Mouse (Mus musculus): ENCODE results near the gene Pop7. TPM values are rescaled to one million over a fixed set of nuclear protein-coding genes. Genes with fewer than 3 reads are reported as not detected.

Gene Pop7
- polyA plus RNA-seq, 1 experiment from 2014 or later, result 87.0 TPM

DNA sequence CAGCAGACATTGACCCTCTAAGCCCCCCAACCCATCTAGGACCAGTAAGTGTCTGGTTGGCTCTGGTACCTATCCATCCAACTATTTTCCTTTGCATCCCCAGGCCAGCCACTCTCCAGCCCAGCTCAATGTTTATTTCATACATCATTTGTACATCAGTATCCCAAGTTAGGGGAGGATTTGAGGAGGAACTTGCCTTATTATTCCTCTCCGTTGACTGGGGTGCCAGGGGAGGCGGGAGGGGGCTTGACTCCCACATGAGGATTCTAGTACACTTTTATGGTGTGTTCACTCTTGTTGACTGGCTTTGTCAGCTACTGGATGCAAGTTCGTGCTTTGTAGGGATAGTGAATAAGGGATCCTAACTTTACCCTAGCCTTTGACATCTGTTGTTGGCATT lies 9.4 kb upstream of the Pop7 start:
- whole genome bisulfite sequencing, result 57% methylated on average over 3 of the region's 3 CpGs
- H3K4me1 ChIP-seq (ENCODE audit: control insufficient read depth, insufficient read depth, low read depth, low read length), result peaks cover 38% of the 10 kb centered on the region
- H3K9ac ChIP-seq (ENCODE audit: low read depth, low read length), result peak overlapping the region; percentile 96
- H3K4me2 ChIP-seq (ENCODE audit: low read length), result peak overlapping the region; percentile 94
- H3K27me3 ChIP-seq (replicated peaks; ENCODE audit: control insufficient read depth, insufficient read depth, low read length), result no peaks in the 10 kb centered on the region
- H3K27ac ChIP-seq (ENCODE audit: low read depth, low read length), result peak overlapping the region; percentile 93
- no peak for ATAC-seq
- H3K36me3 ChIP-seq (ENCODE audit: control insufficient read depth, insufficient read depth, low read length), result no peaks in the 10 kb centered on the region
- no peaks in the 10 kb centered on the region for H3K9me3 ChIP-seq (ENCODE audit: control insufficient read depth, low read length)
- peak overlapping the region; percentile 87 for H3K4me3 ChIP-seq (ENCODE audit: low read length)

DNA sequence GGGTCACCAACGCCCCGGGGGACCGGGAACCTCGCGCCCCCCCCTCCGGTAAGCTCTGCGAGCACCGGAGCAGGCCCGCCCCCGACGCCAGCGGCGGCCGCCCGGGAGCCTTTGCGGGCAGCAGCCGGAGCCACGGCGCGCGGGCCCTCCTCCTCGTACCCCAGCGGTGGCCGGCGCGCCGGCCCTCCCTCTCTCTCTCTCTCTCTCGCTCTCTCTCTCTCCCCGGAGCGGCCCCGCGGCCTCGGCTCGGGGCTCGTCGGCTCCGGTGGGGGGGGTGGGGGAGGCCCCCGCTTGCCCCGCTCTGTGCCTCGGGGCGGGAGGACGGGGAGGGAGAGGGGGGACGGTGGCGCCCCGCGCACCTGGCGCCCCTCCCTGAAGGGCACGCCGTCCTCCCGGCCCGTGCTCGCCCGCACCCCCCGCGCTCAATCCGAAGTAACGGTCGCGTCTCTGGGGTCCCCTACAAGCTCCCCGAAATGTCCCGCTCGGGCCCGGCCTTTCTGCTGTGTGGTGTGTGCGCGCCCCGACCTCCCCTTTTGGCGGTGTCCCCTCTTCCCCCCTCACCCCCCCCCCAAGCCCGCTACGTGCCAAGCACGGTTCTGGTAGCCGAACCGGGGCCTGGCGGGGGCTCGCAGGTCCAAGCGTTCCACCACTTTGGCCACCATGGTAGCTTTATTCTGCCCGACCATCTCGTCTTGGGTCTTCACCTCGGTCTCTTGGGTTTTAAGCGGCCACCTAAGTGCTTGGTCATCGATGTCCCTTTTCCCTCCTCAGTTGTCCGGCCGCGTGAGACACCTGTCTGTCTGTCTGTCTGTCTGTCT lies 8.5 kb upstream of the Pop7 start:
- 1% methylated on average over 28 of the region's 83 CpGs for WGBS
- no peaks in the 10 kb centered on the region for H3K36me3 ChIP-seq (ENCODE audit: control insufficient read depth, insufficient read depth, low read length)

DNA sequence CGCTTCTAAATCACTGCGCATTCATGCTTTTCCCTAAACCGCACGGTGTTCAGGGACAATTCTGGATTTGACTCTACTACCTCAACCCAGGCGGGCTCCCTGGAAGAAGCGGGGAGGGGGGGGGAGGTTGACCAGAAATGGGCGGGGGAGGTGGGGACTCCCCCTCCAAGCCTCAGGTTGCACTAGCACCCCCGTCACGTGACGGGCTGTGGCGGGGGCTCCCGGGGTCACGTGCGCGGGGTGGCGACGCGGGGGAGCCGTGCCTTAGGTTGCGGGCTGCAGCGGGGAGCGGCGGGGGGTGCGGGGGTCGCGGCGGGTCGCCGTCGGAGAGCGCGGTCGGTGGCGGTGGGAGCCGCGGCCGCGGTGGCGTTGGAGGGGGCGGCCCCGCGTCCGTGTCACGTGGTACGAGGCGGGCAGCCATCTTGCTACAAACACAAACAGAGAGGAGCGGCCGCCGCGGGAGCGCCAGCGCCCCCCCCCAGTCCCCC lies 7.7 kb upstream of the Pop7 start:
- H3K4me2 ChIP-seq (ENCODE audit: low read length), result peak overlapping the region; percentile 58
- H3K9ac ChIP-seq (ENCODE audit: low read depth, low read length), result peak overlapping the region; percentile 96
- ATAC-seq, result peak; percentile 76
- peaks cover 38% of the 10 kb centered on the region for H3K4me1 ChIP-seq (ENCODE audit: control insufficient read depth, insufficient read depth, low read depth, low read length)
- no peaks in the 10 kb centered on the region for H3K27me3 ChIP-seq (replicated peaks; ENCODE audit: control insufficient read depth, insufficient read depth, low read length)
- no peaks in the 10 kb centered on the region for H3K36me3 ChIP-seq (ENCODE audit: control insufficient read depth, insufficient read depth, low read length)
- WGBS, result 1% methylated on average over 36 of the region's 52 CpGs
- peak overlapping the region; percentile 87 for H3K4me3 ChIP-seq (ENCODE audit: low read length)
- H3K27ac ChIP-seq (ENCODE audit: low read depth, low read length), result peak overlapping the region; percentile 93
- H3K9me3 ChIP-seq (ENCODE audit: control insufficient read depth, low read length), result no peaks in the 10 kb centered on the region

More for the DNA sequence above, 8.5 kb upstream of the Pop7 start:
- peak; percentile 28; the same call in 1 of the 2 replicates for ATAC-seq
- H3K4me1 ChIP-seq (ENCODE audit: control insufficient read depth, insufficient read depth, low read depth, low read length), result peaks cover 38% of the 10 kb centered on the region
- H3K4me2 ChIP-seq (ENCODE audit: low read length), result peak overlapping the region; percentile 94
- peak overlapping the region; percentile 96 for H3K9ac ChIP-seq (ENCODE audit: low read depth, low read length)
- H3K27me3 ChIP-seq (replicated peaks; ENCODE audit: control insufficient read depth, insufficient read depth, low read length), result no peaks in the 10 kb centered on the region
- no peaks in the 10 kb centered on the region for H3K9me3 ChIP-seq (ENCODE audit: control insufficient read depth, low read length)
- H3K4me3 ChIP-seq (ENCODE audit: low read length), result peak overlapping the region; percentile 87
- peak overlapping the region; percentile 93 for H3K27ac ChIP-seq (ENCODE audit: low read depth, low read length)

DNA sequence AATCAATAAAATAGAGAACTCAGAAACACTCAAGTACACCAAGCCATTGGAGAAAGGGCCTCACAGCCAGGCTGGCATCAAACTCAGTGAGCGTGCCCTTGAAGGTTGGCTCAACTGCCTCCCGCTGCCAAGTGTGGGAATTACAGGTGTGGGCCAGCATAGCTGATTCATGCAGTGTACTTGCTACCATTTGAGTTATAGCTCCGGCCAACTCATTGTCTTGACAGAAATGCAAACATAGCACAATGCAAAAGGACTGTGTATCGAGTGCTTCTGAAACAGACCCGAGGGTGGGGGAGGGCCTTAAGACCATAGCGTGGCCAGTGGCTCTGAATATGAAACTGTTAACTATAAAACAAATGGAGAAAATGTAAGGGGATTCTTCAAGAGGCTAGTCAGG lies 1.7 kb upstream of the Pop7 start:
- Histone ChIP-seq H3K27ac (ENCODE audit: low read depth, low read length) (no peak overlapping the region), H3K9ac (ENCODE audit: low read depth, low read length) (no peak overlapping the region), H3K4me3 (ENCODE audit: low read length) (no peak overlapping the region), H3K9me3 (ENCODE audit: control insufficient read depth, low read length) (no peaks in the 10 kb centered on the region), H3K4me2 (ENCODE audit: low read length) (no peak overlapping the region), H3K27me3 (replicated peaks; ENCODE audit: control insufficient read depth, insufficient read depth, low read length) (no peaks in the 10 kb centered on the region), H3K36me3 (ENCODE audit: control insufficient read depth, insufficient read depth, low read length) (no peaks in the 10 kb centered on the region), H3K4me1 (ENCODE audit: control insufficient read depth, insufficient read depth, low read depth, low read length) (peaks cover 12% of the 10 kb centered on the region)
- ATAC-seq, result no peak
- 81% methylated on average over 6 of the region's 6 CpGs for WGBS

DNA sequence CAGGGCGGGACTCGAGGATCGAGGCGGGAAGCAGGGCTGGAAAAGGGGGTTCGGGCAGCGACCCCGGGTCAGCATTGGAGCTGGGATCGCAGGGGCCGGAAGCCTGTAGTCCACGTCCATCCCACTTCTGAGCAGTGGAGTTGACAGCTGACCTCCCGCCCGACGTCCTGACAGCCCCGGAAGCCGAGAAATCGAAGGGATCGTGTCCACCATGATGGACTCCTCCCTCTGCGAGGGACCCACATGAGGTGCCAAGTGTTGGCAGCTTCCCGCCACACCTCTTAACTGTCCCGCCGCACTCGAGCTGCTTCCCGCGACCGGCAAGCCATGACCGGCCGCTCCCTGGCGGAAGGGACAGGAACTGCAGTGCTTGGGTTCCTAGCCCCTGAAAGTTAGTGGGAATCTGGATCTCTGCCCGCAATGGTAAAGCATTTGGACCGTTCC lies 371 bp upstream of the Pop7 start:
- Histone ChIP-seq H3K27ac (ENCODE audit: low read depth, low read length) (peak overlapping the region; percentile 89), H3K4me2 (ENCODE audit: low read length) (peak overlapping the region; percentile 65), H3K27me3 (replicated peaks; ENCODE audit: control insufficient read depth, insufficient read depth, low read length) (no peaks in the 10 kb centered on the region), H3K9me3 (ENCODE audit: control insufficient read depth, low read length) (no peaks in the 10 kb centered on the region), H3K4me3 (ENCODE audit: low read length) (peak overlapping the region; percentile 68), H3K9ac (ENCODE audit: low read depth, low read length) (peak overlapping the region; percentile 72), H3K36me3 (ENCODE audit: control insufficient read depth, insufficient read depth, low read length) (no peaks in the 10 kb centered on the region), H3K4me1 (ENCODE audit: control insufficient read depth, insufficient read depth, low read depth, low read length) (peaks cover 12% of the 10 kb centered on the region)
- WGBS, result 0% methylated on average over 28 of the region's 30 CpGs
- ATAC-seq, result peak; percentile 89

DNA sequence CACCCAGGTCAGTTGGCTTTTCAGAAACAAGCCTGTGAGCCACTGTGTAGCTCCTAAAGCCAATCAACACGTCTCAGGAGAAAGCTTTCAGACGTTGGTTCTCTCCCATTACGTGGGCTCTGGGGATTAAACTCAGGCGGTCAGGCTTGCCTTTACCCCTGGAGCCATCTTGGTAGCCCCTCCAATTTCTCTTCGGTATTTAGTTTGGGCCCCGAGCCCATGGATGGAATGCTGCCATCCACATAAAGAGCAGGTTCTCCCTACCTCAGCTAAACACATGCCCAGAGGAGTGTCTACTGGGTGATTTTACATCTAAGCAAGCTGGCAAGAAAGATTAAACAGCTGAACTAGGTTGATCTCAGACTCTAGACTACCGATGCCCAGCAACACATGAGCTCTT lies 2.1 kb downstream of the Pop7 start:
- no peaks in the 10 kb centered on the region for H3K27me3 ChIP-seq (replicated peaks; ENCODE audit: control insufficient read depth, insufficient read depth, low read length)
- H3K4me2 ChIP-seq (ENCODE audit: low read length), result no peak overlapping the region
- no peaks in the 10 kb centered on the region for H3K9me3 ChIP-seq (ENCODE audit: control insufficient read depth, low read length)
- H3K4me3 ChIP-seq (ENCODE audit: low read length), result no peak overlapping the region
- H3K27ac ChIP-seq (ENCODE audit: low read depth, low read length), result no peak overlapping the region
- no peak for ATAC-seq
- H3K9ac ChIP-seq (ENCODE audit: low read depth, low read length), result no peak overlapping the region
- H3K36me3 ChIP-seq (ENCODE audit: control insufficient read depth, insufficient read depth, low read length), result no peaks in the 10 kb centered on the region
- peaks cover 12% of the 10 kb centered on the region for H3K4me1 ChIP-seq (ENCODE audit: control insufficient read depth, insufficient read depth, low read depth, low read length)
- WGBS, result 93% methylated on average over 7 of the region's 7 CpGs

DNA sequence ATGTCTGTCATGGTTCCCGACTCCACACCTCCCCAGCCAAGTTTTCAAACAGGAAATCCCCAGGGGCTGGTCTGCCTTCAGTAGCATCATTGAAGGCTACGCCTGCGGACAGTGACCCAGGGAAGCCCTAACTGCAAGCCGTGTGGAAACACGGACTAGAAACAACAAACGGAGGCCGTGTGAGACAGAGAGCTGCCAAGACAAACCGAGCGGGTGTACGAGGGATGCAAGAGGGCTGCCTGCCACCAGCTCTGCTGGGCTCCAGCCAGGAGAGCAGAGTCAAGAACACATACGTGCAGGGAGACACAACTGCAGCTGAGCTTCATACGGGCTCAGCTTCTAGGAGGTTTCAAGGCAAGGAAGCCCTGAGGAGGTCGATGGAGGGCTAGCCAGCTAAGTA lies 8.5 kb downstream of the Pop7 start:
- Histone ChIP-seq H3K4me2 (ENCODE audit: low read length) (no peak overlapping the region), H3K27me3 (replicated peaks; ENCODE audit: control insufficient read depth, insufficient read depth, low read length) (no peaks in the 10 kb centered on the region), H3K9me3 (ENCODE audit: control insufficient read depth, low read length) (no peaks in the 10 kb centered on the region), H3K9ac (ENCODE audit: low read depth, low read length) (no peak overlapping the region), H3K4me1 (ENCODE audit: control insufficient read depth, insufficient read depth, low read depth, low read length) (no peaks in the 10 kb centered on the region), H3K4me3 (ENCODE audit: low read length) (no peak overlapping the region), H3K36me3 (ENCODE audit: control insufficient read depth, insufficient read depth, low read length) (no peaks in the 10 kb centered on the region), H3K27ac (ENCODE audit: low read depth, low read length) (no peak overlapping the region)
- ATAC-seq, result no peak
- 70% methylated on average over 13 of the region's 13 CpGs for WGBS

DNA sequence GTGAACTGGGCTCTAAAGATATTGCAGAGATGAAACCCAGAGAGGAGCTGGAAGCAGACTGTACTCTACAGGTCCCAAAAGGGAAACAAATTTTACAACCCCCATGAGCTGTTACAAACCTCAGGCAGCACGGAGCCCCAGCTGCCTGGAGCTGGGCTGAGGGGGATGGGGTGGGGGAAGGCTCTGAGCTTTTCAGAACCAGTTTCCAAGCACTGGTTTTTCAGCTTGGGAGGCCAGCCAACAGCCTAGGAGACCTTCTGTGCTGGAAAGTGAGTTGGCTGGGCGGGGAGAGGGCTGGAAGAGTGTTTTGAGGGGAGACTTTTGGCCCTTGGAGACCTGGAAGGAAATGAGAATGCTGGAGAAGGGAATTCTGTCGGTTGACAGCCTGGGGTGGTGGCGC lies 10.8 kb downstream of the Pop7 start:
- Histone ChIP-seq H3K27ac (ENCODE audit: low read depth, low read length) (no peak overlapping the region), H3K9me3 (ENCODE audit: control insufficient read depth, low read length) (no peaks in the 10 kb centered on the region), H3K4me3 (ENCODE audit: low read length) (no peak overlapping the region), H3K4me2 (ENCODE audit: low read length) (no peak overlapping the region), H3K36me3 (ENCODE audit: control insufficient read depth, insufficient read depth, low read length) (no peaks in the 10 kb centered on the region), H3K4me1 (ENCODE audit: control insufficient read depth, insufficient read depth, low read depth, low read length) (no peaks in the 10 kb centered on the region), H3K27me3 (replicated peaks; ENCODE audit: control insufficient read depth, insufficient read depth, low read length) (0 out of 2 replicates have a peak, but pooled peaks cover 1% of the 10 kb centered on the region), H3K9ac (ENCODE audit: low read depth, low read length) (no peak overlapping the region)
- ATAC-seq, result no peak
- WGBS, result 59% methylated on average over 4 of the region's 4 CpGs

DNA sequence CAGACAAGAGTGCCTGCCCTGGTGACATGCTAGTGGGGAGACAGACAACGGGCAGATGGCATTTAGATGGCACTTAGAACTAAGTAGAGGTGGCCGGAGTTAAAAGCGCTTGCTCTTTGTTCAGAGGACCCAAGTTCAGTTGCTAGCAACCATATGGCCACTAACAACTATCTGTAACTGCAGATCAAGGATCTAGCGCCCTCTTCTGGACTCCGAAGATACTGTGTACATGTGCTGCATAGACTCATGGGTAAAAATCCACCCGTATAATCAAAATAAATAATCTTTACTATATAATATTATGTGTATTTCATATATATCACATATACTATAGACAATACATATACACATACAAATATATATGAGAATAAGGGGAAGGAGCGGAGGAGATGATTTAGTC lies 14.7 kb downstream of the Pop7 start:
- no peak overlapping the region for H3K4me2 ChIP-seq (ENCODE audit: low read length)
- no peak overlapping the region for H3K4me3 ChIP-seq (ENCODE audit: low read length)
- H3K9me3 ChIP-seq (ENCODE audit: control insufficient read depth, low read length), result no peaks in the 10 kb centered on the region
- H3K36me3 ChIP-seq (ENCODE audit: control insufficient read depth, insufficient read depth, low read length), result no peaks in the 10 kb centered on the region
- 89% methylated on average over 7 of the region's 7 CpGs for WGBS
- H3K27me3 ChIP-seq (replicated peaks; ENCODE audit: control insufficient read depth, insufficient read depth, low read length), result peaks cover 15% of the 10 kb centered on the region
- H3K4me1 ChIP-seq (ENCODE audit: control insufficient read depth, insufficient read depth, low read depth, low read length), result peaks cover 9% of the 10 kb centered on the region
- ATAC-seq, result no peak
- no peak overlapping the region for H3K9ac ChIP-seq (ENCODE audit: low read depth, low read length)
- H3K27ac ChIP-seq (ENCODE audit: low read depth, low read length), result no peak overlapping the region
